Mouse (Mus musculus): ENCODE results near the gene Csnk2b. TPM values are rescaled to one million over a fixed set of nuclear protein-coding genes. Genes with fewer than 3 reads are reported as not detected.

Csnk2b gene
- polyA plus RNA-seq, 1 experiment: 257 TPM

DNA sequence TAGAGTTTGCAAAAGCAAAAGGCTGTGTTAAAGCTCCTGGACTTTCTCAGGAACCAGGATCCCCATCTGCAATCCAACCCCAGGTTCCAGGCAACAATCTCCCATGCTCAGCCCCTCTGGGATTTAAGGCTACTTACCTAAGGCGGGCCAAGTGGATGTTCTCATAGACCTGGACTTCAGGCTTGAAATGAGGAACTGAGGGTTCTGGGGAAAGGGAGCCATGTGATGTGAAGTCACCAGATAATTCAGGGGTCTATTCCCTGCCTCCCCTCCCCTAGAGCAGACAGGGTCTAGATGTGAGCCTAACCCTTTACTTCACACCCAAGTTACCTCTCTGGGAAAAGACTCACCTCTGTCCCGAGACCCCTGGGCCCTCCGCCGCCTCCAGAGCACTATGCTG lies 41.1 kb downstream of the Csnk2b start:
- TF ChIP-seq CTCF (IDR thresholded peaks at IDR 0.05; ENCODE audit: borderline replicate concordance, extremely low read depth, insufficient read depth, insufficient read length) (no peak), POLR2A (IDR thresholded peaks at IDR 0.05; ENCODE audit: borderline replicate concordance, extremely low read depth, insufficient read depth, insufficient read length, poor library complexity, severe bottlenecking) (no peak)
- DNase-seq (ENCODE audit: low read depth): no peak

GRCm38 (mm10) chr17:35080248-35080647 lies 41.6 kb downstream of the Csnk2b start:
- no peak for DNase-seq (ENCODE audit: low read depth)
- TF ChIP-seq CTCF (IDR thresholded peaks at IDR 0.05; ENCODE audit: borderline replicate concordance, extremely low read depth, insufficient read depth, insufficient read length): no peak
- TF ChIP-seq POLR2A (IDR thresholded peaks at IDR 0.05; ENCODE audit: borderline replicate concordance, extremely low read depth, insufficient read depth, insufficient read length, poor library complexity, severe bottlenecking): no peak

- TF ChIP-seq CTCF (IDR thresholded peaks at IDR 0.05; ENCODE audit: borderline replicate concordance, extremely low read depth, insufficient read depth, insufficient read length) (no peak), POLR2A (IDR thresholded peaks at IDR 0.05; ENCODE audit: borderline replicate concordance, extremely low read depth, insufficient read depth, insufficient read length, poor library complexity, severe bottlenecking) (no peak)
- no peak for DNase-seq (ENCODE audit: low read depth)
Measured at GRCm38 (mm10) chr17:35079778-35080177, 42.1 kb downstream of the Csnk2b start.

GRCm38 (mm10) chr17:35077786-35078233 lies 44.0 kb downstream of the Csnk2b start, which contains the start of gene Ly6g6d:
TSS of gene Ly6g6d (minus strand) at chr17:35078065.
- peak; percentile 44 for DNase-seq (ENCODE audit: low read depth)
- no peak for TF ChIP-seq POLR2A (IDR thresholded peaks at IDR 0.05; ENCODE audit: borderline replicate concordance, extremely low read depth, insufficient read depth, insufficient read length, poor library complexity, severe bottlenecking)
- peak; percentile 37; the same call in 1 of the 2 replicates for TF ChIP-seq CTCF (IDR thresholded peaks at IDR 0.05; ENCODE audit: borderline replicate concordance, extremely low read depth, insufficient read depth, insufficient read length)

GRCm38 (mm10) chr17:35077285-35077684 lies 44.6 kb downstream of the Csnk2b start:
- no peak for TF ChIP-seq POLR2A (IDR thresholded peaks at IDR 0.05; ENCODE audit: borderline replicate concordance, extremely low read depth, insufficient read depth, insufficient read length, poor library complexity, severe bottlenecking)
- TF ChIP-seq CTCF (IDR thresholded peaks at IDR 0.05; ENCODE audit: borderline replicate concordance, extremely low read depth, insufficient read depth, insufficient read length): no peak
- DNase-seq (ENCODE audit: low read depth): peak; percentile 24

DNA sequence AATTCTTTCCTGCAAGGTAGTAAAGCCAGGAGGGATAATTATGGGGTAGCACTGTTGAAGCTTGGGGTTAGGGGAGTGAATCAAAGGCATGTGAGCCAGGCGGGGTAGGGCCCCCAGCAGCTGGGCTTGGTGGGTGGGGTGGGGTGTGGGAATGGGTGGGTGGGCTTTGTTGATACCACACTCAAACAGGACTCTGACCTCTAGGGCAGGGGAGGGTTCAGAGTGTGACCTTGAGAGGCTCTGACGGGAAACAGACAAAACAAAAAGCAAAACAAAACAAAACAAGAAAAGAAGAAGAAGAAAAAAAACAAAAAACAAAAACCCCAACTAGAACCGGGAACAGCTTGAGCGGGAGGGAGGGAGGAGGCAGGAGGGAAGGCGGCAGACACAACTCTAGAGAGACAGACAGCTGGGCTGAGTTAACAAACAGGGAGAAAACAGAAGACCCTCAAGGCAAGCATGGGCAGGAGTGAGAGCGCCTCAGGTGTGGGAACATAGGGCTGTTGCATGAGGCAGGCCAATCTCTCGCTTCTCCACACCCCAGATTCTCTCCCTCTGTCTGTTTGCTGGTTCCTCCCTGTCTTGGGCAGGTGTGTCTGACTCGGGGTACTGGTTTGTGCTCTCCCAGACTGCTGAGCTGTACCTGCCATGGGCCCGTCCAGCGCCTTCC lies 45.2 kb downstream of the Csnk2b start, which contains the start of gene Ly6g6e:
Gene Ly6g6e (plus strand): TSS at position 396 of the 670 bp plus-strand sequence.
- DNase-seq (ENCODE audit: low read depth): peak; percentile 76
- no peak for TF ChIP-seq POLR2A (IDR thresholded peaks at IDR 0.05; ENCODE audit: borderline replicate concordance, extremely low read depth, insufficient read depth, insufficient read length, poor library complexity, severe bottlenecking)
- TF ChIP-seq CTCF (IDR thresholded peaks at IDR 0.05; ENCODE audit: borderline replicate concordance, extremely low read depth, insufficient read depth, insufficient read length): no peak

DNA sequence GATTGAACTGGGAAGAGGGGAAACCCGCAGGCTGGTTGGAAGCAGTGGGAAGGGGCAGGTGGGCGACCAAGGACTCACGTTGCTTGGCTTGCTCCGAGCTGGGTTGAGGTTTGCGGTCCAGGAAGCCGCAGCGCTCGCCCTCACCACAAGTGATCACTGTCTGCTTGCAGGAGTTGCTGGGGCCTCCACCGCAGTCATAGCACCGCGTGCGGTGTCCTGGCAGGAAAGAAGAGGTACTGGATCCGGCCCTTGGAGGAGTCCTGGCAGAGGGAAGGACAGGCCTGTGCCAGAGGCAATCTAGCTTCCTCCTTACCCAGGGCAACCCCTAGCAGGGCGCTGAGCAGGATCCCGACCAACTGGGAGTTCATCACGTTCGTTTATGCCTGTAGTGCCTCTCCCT lies 47.8 kb downstream of the Csnk2b start:
- TF ChIP-seq POLR2A (IDR thresholded peaks at IDR 0.05; ENCODE audit: borderline replicate concordance, extremely low read depth, insufficient read depth, insufficient read length, poor library complexity, severe bottlenecking): no peak
- TF ChIP-seq CTCF (IDR thresholded peaks at IDR 0.05; ENCODE audit: borderline replicate concordance, extremely low read depth, insufficient read depth, insufficient read length): no peak
- DNase-seq (ENCODE audit: low read depth): peak; percentile 23

GRCm38 (mm10) chr17:35071454-35071853 lies 50.4 kb downstream of the Csnk2b start:
- DNase-seq (ENCODE audit: low read depth): no peak
- TF ChIP-seq POLR2A (IDR thresholded peaks at IDR 0.05; ENCODE audit: borderline replicate concordance, extremely low read depth, insufficient read depth, insufficient read length, poor library complexity, severe bottlenecking): no peak
- no peak for TF ChIP-seq CTCF (IDR thresholded peaks at IDR 0.05; ENCODE audit: borderline replicate concordance, extremely low read depth, insufficient read depth, insufficient read length)

DNA sequence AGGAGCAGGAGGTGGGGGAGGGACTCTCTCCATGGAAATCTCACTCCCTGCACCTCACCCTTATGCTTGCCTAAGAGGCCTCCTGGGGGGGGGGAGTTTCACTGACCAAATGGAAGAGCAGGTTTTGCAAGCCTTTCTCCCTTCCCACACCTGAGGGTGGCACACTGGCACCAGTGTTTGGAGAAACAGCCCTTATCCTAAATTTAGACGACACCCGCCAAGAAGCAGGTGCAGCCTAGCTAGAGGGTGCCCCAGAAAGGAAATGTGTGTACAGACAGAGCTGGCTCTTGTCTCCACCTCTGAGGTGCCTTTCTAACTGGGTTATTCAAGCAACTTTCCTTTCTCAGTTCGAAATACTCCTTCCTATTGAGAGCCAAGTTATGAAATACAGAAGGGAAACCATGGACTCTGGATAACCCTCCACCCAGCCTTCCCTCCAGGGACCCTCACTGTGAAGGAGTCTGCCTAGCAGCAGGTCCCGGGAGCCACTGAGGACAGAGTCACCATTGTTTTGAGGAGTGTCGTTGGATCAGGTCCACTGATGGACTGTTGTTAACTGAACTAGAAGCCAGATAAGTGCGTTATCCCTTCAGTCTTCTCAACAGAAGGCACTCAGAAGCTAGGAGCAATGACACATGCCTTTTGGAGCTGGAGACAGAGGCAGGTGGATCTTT lies 51.2 kb downstream of the Csnk2b start:
- no peak for DNase-seq (ENCODE audit: low read depth)
- TF ChIP-seq CTCF (IDR thresholded peaks at IDR 0.05; ENCODE audit: borderline replicate concordance, extremely low read depth, insufficient read depth, insufficient read length): no peak
- no peak for TF ChIP-seq POLR2A (IDR thresholded peaks at IDR 0.05; ENCODE audit: borderline replicate concordance, extremely low read depth, insufficient read depth, insufficient read length, poor library complexity, severe bottlenecking)

GRCm38 (mm10) chr17:35068213-35068914 lies 53.5 kb downstream of the Csnk2b start:
- no peak for TF ChIP-seq CTCF (IDR thresholded peaks at IDR 0.05; ENCODE audit: borderline replicate concordance, extremely low read depth, insufficient read depth, insufficient read length)
- no peak for TF ChIP-seq POLR2A (IDR thresholded peaks at IDR 0.05; ENCODE audit: borderline replicate concordance, extremely low read depth, insufficient read depth, insufficient read length, poor library complexity, severe bottlenecking)
- DNase-seq (ENCODE audit: low read depth): no peak

Other genes with a start within 250 kb of the Csnk2b start
- 116 and 135 TPM in 2 replicates for gene Zbtb12, start 242.6 kb downstream of the Csnk2b start, polyA plus RNA-seq (2012; rRNA removed)
- 0.04 TPM in 1 of 2 replicates, not detected in the other for gene Gm20547, start 240.0 kb downstream of the Csnk2b start, polyA plus RNA-seq (2012; rRNA removed)
- gene C2, start 223.8 kb downstream of the Csnk2b start, polyA plus RNA-seq (2012; rRNA removed): 1.1 and 2.3 TPM in 2 replicates
- 350 and 361 TPM in 2 replicates for gene Ehmt2, start 223.6 kb downstream of the Csnk2b start, polyA plus RNA-seq (2012; rRNA removed)
- 0.06 and 0.07 TPM in 2 replicates for gene Slc44a4, start 207.6 kb downstream of the Csnk2b start, polyA plus RNA-seq (2012; rRNA removed)
- gene Neu1, start 190.8 kb downstream of the Csnk2b start, polyA plus RNA-seq (2012; rRNA removed): 28.0 and 29.6 TPM in 2 replicates
- 6.3 and 7.1 TPM in 2 replicates for gene Hspa1b, start 162.8 kb downstream of the Csnk2b start, polyA plus RNA-seq (2012; rRNA removed)
- not detected in 2 replicates for gene Gm20481, start 152.1 kb downstream of the Csnk2b start, polyA plus RNA-seq (2012; rRNA removed)
- gene Hspa1a, start 149.9 kb downstream of the Csnk2b start, polyA plus RNA-seq (2012; rRNA removed): 6.3 and 6.6 TPM in 2 replicates
- 0.14 and 0.40 TPM in 2 replicates for gene Hspa1l, start 149.3 kb downstream of the Csnk2b start, polyA plus RNA-seq (2012; rRNA removed)
- gene Lsm2, start 140.2 kb downstream of the Csnk2b start, polyA plus RNA-seq (2012; rRNA removed): 136 and 185 TPM in 2 replicates
- gene Vars, start 121.1 kb downstream of the Csnk2b start, polyA plus RNA-seq (2012; rRNA removed): 99.2 and 119 TPM in 2 replicates
- 0.49 and 0.71 TPM in 2 replicates for gene Vwa7, start 105.5 kb downstream of the Csnk2b start, polyA plus RNA-seq (2012; rRNA removed)
- 4.0 and 6.5 TPM in 2 replicates for gene Sapcd1, start 94.0 kb downstream of the Csnk2b start, polyA plus RNA-seq (2012; rRNA removed)
- 4.2 and 6.4 TPM in 2 replicates for gene Msh5, start 75.3 kb downstream of the Csnk2b start, polyA plus RNA-seq (2012; rRNA removed)
- 69.6 and 89.8 TPM in 2 replicates for gene Clic1, start 72.1 kb downstream of the Csnk2b start, polyA plus RNA-seq (2012; rRNA removed)
- 322 and 438 TPM in 2 replicates for gene Ddah2, start 63.0 kb downstream of the Csnk2b start, polyA plus RNA-seq (2012; rRNA removed)
- 0.42 and 0.50 TPM in 2 replicates for gene Ly6g6c, start 56.7 kb downstream of the Csnk2b start, polyA plus RNA-seq (2012; rRNA removed)
- 0.30 and 0.35 TPM in 2 replicates for gene Mpig6b, start 55.9 kb downstream of the Csnk2b start, polyA plus RNA-seq (2012; rRNA removed)
- 1.2 and 12.4 TPM in 2 replicates for gene Ly6g6e, start 45.2 kb downstream of the Csnk2b start, polyA plus RNA-seq (2012; rRNA removed)
- gene Ly6g6d, start 44.0 kb downstream of the Csnk2b start, polyA plus RNA-seq (2012; rRNA removed): 1.8 and 2.7 TPM in 2 replicates
- 0.15 and 0.30 TPM in 2 replicates for gene Ly6g6f, start 36.4 kb downstream of the Csnk2b start, polyA plus RNA-seq (2012; rRNA removed)
- 91.0 and 135 TPM in 2 replicates for gene Abhd16a, start 32.8 kb downstream of the Csnk2b start, polyA plus RNA-seq (2012; rRNA removed)
- gene Ly6g5c, start 13.8 kb downstream of the Csnk2b start, polyA plus RNA-seq (2012; rRNA removed): not detected in 2 replicates
- gene Ly6g5b, start 6.6 kb downstream of the Csnk2b start, polyA plus RNA-seq (2012; rRNA removed): 3.1 and 3.4 TPM in 2 replicates
- gene Gpank1, start 598 bp downstream of the Csnk2b start, polyA plus RNA-seq (2012; rRNA removed): 21.4 and 25.3 TPM in 2 replicates
- gene D17H6S53E, start 4.3 kb upstream of the Csnk2b start, polyA plus RNA-seq (2012; rRNA removed): 3.3 and 4.6 TPM in 2 replicates
- gene Apom, start 10.0 kb upstream of the Csnk2b start, polyA plus RNA-seq (2012; rRNA removed): 0.93 and 1.1 TPM in 2 replicates
- gene Bag6, start 13.1 kb upstream of the Csnk2b start, polyA plus RNA-seq (2012; rRNA removed): 378 and 427 TPM in 2 replicates
- 367 and 409 TPM in 2 replicates for gene Prrc2a, start 42.8 kb upstream of the Csnk2b start, polyA plus RNA-seq (2012; rRNA removed)
- 1.6 and 2.2 TPM in 2 replicates for gene Aif1, start 54.0 kb upstream of the Csnk2b start, polyA plus RNA-seq (2012; rRNA removed)
- 8.2 and 11.8 TPM in 2 replicates for gene Lst1, start 66.4 kb upstream of the Csnk2b start, polyA plus RNA-seq (2012; rRNA removed)
- gene Ltb, start 72.4 kb upstream of the Csnk2b start, polyA plus RNA-seq (2012; rRNA removed): 0.58 and 1.1 TPM in 2 replicates
- gene Tnf, start 80.0 kb upstream of the Csnk2b start, polyA plus RNA-seq (2012; rRNA removed): 0.15 and 0.21 TPM in 2 replicates
- gene Lta, start 83.3 kb upstream of the Csnk2b start, polyA plus RNA-seq (2012; rRNA removed): 0.27 and 0.29 TPM in 2 replicates
- not detected in 2 replicates for gene Gm16181, start 98.8 kb upstream of the Csnk2b start, polyA plus RNA-seq (2012; rRNA removed)
- 72.5 and 74.9 TPM in 2 replicates for gene Atp6v1g2, start 111.6 kb upstream of the Csnk2b start, polyA plus RNA-seq (2012; rRNA removed)
- 13.4 and 17.3 TPM in 2 replicates for gene Nfkbil1, start 113.7 kb upstream of the Csnk2b start, polyA plus RNA-seq (2012; rRNA removed)
- 887 and 1,110 TPM in 2 replicates for gene Ddx39b, start 119.7 kb upstream of the Csnk2b start, polyA plus RNA-seq (2012; rRNA removed)
- 37.1 and 39.5 TPM in 2 replicates for gene H2-D1, start 140.7 kb upstream of the Csnk2b start, polyA plus RNA-seq (2012; rRNA removed)
- 0.10 TPM in 2 replicates for gene H2-Q1, start 198.4 kb upstream of the Csnk2b start, polyA plus RNA-seq (2012; rRNA removed)
- 0.97 and 1.4 TPM in 2 replicates for gene H2-Q2, start 220.2 kb upstream of the Csnk2b start, polyA plus RNA-seq (2012; rRNA removed)

Measured in brain, embryonic 14.5 days (tissue).